Mouse (Mus musculus) naive thymus-derived CD4-positive, alpha-beta T cell, adult 2 months (primary cell): ENCODE measurements around the gene Gm7792.
"Not testable (repeated sequence)": the region's sequence is repeated elsewhere in the genome, so short reads cannot be mapped to it uniquely, and the experiment has no call there.

ENCODE experiments used
- DNase-seq: peaks from one replicate; pipeline ENCODE4 v3.0.0-alpha.2; 2011; ENCODE audit warnings: low read depth

Gene Gm7792

DNA sequence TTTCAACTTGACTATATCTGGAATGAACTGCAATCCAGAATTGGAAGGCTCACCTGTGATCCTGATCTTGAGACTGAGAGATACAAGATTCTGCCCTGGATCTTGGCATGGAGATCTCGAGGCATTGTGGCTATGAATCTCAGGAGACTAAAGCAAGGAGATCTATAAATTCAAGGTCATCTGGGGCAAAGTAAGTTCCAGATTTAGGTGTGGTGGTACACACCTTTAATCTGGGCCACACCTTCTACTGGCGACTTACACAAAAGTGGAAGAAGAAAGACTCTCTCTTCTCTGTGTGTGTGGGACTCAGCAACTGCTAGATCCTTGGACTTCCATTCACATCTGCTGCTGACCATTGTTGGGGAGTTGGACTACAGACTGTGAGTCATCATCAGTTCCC lies at the start of gene Gm7792:
Gm7792 (plus strand) TSS at position 301 of the 400 bp plus-strand sequence.
- DNase-seq, result not testable (repeated sequence)
